Mouse (Mus musculus): ENCODE results near the gene Sdk1. TPM values are rescaled to one million over a fixed set of nuclear protein-coding genes. Genes with fewer than 3 reads are reported as not detected.
A peak's percentile ranks its signal among the peaks of the same experiment; 100 is the strongest.

The Sdk1 gene
- total RNA-seq, 4 experiments from 2014 or later: 5.8 to 20.8 (median 13.6) TPM

DNA sequence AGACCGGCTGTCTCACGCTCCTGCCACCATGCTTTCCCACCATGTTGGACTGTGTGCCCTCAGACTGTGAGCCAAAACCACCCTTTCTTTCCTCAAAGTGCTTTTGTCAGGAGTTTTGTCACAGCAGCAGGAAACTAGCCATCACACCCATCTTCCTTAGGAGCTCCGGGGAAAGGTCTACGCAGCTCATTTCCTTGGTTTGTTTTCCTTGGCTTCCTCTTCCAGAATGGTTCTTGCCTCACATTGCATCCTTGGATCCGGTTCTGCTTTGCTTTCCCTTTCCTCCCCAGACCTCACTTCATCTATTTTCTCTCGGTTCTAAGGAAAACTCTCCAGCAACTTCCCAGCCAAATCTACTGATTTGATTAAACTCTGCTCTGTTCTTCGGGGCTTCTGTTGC, 658.5 kb downstream of the Sdk1 start:
- no peak for DNase-seq

DNA sequence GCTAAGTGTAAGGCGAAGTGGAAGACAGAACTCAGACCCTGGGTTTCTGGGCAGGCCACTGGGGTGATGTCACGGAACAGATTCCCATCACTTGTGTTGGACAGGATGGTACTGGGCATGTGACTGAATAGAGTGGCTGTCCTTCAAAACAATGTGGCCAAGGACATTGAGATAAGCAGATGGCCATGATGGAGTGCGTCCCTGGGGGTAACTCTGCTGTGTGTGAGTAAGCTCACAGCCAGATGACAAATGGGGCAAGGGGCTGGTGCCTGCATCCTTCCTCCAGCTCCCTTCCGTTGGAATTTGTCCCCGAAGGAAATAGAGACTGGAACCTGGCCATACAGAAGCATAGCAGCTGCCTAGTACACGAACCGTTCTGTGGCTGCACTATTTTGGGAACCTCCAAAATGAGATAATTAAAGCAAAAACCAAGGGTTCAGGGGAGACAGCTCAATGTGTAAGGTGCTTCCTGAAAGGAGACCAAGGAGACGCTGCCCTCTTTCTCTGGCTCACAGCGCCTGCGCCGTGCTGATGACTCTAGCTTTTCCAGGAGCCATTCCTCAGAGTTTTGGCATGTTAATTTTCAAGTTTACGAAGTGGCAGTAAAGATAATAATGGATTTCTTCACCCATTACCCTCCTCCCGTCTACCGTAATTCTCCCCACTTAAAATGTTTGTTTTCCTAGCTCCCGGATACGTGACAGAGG, 661.4 kb downstream of the Sdk1 start:
- DNase-seq: peak; percentile 92

DNA sequence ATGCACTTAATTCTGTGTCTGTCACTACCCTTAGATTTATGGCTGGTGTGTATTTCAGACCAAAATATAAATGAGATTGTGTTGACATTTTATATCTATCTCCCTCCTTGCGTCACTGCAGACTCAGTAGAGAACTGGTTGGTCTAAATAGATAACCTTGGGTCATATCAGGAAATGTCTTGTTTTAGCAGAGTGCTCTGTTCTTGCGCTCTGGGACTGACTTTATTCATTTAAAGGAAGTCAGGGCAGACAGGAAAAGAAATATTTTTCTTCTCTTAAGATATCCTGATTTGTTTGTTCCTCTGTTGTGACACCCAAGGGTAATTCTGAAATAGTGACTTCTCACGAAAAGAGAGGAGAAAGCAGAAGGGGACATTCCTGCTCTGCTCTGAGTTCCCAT, 669.2 kb downstream of the Sdk1 start:
- DNase-seq: no peak

DNA sequence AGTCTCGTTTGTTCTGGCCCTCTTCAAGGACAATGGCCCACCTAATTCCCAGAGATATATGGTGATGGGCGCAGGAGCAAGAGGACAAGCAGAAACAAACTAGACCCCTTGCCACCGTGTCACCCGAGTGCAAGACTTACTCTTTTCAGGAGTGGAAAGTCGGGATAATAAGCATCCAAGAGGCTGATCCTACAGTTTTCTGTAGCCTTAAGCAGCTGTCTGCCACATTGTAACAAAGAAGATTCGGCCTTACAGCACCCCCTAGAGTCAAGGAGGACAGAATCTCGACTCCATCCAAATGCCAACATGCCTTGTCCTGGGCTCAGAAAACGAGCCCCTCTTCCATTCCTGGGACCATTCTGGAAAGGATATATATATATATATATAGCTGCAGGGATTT, 669.6 kb downstream of the Sdk1 start:
- no peak for DNase-seq

DNA sequence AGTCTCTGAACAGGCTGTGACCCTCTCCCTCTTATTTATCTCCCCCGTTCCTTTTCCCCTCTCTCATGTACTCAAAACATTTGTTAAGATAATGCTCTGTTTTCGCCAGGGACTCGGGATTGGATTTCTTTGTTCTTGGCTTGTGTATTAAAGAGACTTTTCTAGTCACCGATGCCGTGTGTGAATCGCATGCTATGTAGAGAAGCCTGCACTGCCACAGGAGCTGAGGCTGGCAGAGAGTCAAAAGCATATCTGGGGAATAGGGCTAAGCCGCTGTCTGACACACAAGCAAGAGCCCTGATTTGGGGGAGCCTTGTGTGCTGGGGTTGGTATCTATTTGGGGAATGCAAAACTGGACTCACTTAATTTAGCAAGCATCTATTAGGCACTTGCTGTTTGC, 671.6 kb downstream of the Sdk1 start:
- no peak for DNase-seq

DNA sequence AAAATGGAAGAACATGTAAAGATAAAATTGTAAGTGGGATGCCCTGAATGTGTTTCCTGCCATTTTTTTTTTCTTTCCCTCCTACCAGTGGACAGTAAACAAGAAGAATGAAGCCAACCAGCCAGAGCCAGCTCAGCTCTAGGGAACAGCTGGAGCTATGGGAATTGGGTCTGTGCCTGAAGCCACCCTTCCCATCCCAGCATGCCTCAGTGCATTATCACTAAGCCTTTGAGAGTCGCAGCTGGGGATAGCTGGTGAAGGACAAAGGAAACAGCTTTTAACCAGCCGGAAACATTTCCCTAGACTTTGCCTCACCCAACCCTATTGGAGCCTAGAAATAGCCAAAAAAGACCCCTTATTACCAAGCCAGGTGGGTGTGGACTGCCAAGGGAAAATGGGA, 675.7 kb downstream of the Sdk1 start:
- no peak for DNase-seq

DNA sequence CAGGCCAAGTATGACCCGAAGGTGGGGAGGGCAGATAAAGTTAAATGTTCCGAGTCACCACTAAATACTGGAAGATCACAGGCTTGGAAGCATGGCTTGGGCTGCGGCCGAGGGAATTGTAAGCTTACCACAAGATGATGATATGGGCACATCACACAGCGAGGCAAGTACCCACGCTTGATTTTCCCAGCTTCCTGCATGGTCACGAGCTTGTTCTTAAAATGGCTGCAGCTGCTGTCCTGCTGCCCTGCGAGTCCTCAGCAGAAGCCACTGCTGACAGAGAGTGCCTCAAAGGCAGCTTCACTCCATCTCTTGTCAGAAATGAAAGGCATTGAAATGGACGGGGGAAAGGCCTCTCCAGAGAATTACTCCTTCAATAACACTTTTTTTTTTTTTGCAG, 697.7 kb downstream of the Sdk1 start:
- no peak for DNase-seq

DNA sequence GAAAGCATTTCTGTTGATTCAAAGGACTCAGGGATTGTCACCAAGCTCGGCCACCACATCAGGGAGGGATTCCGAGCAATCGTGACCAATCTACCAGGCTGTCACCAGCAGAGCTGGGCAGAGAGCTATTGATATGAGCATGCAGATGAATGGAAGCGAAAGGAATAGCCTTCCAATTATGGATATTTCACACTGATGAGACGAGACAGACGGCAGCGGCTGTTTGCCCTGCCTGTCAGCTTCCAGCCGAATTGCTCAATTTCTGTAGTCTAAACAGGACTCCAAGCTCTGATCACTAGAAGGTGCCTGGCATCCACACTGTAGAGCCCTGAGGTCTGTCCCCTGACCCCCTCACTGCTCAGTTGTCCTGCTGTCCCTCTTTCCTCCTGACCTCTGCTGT, 699.3 kb downstream of the Sdk1 start:
- no peak for DNase-seq

DNA sequence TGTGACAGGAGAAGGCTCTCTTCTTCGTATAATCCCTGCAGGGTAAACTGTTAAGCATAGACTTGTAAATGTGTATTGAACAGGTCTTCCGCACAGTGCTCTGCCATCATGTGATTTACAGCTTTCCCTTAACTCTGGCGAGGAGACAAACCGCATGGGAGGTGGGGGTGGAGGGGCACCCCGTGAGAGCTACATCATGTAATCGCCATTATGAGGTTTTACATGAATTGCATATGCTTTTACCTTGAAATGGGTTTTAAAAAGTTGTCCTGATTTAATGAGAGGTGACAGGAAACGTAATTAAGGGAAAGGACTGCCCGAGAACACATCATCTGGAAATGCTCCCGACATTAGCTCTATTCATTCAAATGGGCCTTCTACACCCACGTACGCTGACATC, 709.5 kb downstream of the Sdk1 start:
- no peak for DNase-seq

DNA sequence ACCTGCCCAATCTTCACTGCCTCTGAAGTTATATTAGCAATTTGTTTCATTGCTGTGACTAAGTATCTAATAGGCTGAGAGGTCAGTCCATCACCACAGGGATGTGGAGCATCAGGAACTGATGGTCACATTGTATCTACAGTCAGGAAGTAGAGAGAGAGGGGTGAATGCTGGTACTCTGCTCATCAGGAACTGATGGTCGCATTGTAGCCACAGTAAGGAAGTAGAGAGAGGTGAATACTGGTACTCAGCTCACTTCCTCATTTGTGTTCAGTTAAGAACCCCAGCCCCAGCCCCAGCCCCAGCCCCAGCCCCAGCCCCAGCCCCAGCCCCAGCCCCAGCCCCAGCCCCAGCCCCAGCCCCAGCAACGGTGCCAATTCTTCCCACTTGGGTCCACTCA, 711.0 kb downstream of the Sdk1 start:
- no peak for DNase-seq

DNA sequence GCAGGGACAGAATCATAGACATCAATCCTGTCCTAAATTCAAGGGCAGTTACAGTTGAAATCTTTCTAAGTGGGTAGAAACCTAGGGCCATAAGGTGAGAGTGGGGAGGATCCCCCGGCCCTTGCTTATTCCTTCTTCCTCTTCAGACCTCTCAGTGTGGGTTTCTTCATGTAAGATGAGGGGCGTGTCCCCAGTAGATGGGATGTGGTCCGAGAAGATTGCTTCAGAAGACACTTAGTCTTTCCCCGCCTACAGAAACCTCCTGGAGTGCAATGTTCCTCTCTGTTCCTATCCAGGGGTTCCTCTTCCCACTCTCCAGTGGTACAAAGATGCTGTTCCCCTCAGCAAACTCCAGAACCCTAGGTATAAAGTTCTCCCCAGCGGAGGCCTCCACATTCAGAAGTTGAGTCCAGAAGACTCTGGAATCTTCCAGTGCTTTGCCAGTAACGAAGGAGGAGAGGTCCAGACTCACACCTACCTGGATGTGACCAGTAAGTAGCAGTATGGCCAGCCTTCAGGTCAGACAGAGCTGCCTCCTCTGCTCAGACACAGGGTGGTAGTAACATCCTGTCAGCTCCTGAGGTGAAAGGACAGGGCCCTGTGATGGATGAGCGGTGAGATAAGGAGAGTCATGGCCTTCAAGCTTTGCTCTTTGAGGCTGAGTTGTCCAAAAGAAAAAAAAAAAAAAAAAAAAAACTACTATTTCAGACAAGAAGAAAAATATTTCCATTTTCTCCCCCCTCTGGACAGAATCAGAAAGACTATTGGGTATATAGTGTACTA, 711.6 kb downstream of the Sdk1 start:
- DNase-seq: peak; percentile 42

DNA sequence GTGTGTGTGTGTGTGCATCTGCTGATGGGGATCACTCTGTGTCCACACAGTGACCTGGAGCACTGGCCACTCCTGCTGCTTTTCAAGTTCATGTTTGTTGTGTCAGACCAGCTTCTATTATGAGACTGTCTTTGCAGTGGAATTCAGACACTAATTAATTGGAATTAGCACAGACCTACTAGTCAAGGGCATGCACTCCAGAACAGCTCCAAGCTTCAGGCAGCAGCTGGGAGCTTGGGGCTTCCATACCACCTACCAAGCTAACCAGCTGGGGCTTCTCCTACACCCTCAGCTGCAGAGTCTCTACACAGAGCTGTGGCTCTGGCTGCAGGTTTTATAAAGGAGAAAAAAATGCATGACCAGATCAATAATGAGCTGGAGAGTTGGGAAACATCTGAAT, 729.8 kb downstream of the Sdk1 start:
- no peak for DNase-seq

DNA sequence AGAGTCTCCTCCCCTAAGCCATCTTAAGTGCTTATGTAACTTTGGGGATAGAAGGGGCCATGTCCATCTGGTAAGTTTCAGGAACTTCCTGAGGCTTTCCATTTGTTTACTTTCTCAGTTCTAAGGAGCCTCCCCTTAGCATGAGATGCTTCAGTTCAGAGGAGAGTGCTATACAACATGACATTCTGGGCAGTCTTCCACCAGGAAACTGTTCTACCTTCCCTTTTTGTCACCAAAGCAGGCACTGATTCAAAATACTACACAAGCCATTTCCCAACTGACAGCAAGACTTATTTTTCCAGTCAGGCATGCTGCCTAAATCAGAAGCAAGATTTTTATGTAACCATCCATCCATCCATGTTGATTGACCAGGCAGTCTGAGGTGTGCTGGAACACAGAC, 738.2 kb downstream of the Sdk1 start:
- DNase-seq: no peak

DNA sequence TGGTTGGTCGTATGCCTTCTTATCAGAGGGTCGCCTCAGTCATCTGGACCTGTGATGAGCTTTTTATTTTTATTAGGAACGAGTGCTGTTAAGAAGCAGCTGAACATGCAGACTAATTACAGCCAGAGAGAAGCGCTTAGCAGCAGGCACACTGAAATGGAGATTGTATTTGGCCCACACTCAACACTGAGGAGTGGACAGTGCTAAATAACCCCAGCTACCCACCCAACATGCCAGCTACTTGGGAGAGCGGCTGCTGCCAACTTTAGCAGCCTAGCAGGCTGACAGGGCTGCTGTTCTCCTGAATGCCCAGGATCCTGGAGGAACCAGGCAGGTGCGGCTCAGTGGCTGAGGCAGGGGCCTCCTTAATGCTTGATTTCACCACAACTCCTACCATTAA, 739.5 kb downstream of the Sdk1 start:
- DNase-seq: no peak

DNA sequence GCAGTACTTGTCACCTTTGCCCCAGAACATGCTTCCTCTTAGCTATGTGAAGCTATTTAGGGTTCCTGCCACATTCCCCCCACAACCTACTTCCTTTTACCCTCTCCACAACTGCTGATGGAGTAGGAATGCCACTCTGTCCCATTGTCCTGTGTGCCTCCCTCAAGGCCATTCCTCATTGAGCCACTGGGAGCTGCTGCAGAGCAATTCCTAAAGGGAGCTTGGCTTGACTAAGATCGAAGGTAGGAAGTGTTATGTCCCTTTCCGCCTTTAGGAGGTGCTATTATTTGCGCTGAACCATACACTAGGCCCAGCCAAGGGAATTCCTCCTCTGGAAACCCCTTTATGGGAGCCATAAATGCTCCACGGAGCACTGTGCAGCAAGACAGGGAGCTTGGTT, 743.0 kb downstream of the Sdk1 start:
- DNase-seq: no peak

DNA sequence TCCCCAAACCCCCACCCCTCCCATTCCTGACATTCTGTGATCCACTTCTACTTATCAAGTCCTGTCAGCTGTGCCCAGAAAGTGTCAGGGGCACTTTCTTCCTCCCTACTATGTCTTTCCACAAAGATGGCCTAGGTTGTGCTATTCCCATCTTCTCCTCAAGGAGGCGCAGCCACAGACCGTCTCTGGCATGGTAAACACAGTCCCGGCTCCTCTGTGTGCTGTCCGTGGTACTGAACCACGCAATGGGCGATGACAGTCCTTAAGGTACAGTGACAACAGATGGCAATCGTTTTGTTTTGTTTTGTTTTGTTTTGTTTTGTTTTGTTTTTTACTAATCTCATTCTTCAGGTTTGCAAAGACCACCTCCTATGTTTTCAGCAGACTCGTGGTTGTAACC, 743.7 kb downstream of the Sdk1 start:
- peak; percentile 57 for DNase-seq

DNA sequence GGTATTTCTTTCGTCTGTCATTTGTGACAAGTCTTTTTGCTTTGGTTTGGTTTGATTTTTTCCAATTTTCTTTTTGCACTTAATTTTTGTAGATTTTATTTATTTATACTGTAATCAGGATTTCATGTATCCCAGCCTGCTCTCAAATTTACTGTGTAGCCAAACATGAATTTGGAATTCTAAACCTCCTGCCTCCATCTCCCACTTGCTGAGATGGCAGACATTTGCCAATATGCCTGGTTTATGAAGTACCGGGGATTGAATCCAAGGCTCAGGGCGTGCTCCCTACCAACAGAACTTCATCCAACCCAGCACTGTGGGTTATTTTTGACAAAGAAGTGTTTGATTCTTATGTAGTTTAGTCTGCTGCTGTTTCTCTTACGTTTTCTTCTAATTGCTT, 744.3 kb downstream of the Sdk1 start:
- DNase-seq: no peak

DNA sequence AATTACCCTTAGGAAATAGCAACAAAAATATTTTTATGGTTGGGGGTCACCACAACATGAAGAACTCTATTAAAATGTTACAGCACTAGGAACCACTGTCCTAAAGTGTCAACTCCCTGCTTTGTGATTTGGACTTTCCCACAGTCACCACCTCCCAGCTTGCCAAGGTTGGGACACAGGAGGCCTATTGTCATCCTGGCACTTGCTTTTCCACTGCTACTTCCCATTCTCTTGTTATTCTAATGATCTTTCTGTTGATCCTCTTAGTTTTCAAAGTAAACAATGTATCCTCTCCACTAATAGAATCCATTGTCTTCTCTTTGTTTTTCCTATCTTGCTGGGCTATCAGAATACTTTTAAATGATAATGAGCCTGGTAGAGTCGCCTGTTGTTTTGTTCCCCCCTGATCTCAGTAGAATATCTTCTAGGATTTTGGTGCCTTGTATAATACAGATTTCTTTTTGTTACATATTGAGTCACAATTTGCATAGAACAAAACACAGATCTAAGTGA, 746.1 kb downstream of the Sdk1 start:
- no peak for DNase-seq

DNA sequence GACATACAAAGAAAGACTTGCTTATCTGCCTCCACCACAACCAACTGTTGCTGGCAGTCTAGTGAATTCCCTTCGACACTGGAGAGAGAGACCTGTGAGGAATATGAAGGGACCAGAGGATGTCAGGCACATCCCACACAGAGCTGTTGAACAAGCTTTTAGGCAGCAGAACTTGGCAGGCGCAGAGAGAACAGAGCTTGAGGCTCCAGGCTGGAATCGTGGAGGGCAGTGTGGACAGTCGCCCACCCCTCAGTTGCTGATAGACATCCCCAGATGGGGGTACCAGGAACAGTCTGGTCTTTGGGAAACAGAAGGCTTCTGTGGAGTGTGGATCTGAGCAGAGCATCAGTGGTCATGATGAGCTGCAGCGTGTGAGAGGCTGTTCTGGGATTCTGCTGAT, 747.4 kb downstream of the Sdk1 start:
- DNase-seq: no peak

DNA sequence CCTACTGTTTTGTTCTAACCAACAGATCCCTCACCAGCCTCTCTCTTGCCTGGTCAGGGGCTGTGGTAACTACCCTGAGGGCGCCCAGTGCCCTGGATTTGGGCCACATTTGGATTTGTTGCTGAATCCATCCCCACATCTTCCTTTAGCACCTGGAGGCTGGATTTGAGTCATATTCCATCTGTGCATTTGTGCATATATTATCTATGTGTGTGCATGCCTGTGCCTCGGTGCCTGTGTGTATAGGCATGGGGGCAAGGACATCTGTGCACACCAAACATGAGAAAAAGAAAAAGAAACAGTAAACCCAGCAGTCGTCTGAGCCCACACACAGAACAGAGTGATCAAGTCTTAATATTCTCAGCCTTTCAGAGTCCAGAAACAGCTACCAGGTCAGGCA, 752.9 kb downstream of the Sdk1 start:
- no peak for DNase-seq

DNA sequence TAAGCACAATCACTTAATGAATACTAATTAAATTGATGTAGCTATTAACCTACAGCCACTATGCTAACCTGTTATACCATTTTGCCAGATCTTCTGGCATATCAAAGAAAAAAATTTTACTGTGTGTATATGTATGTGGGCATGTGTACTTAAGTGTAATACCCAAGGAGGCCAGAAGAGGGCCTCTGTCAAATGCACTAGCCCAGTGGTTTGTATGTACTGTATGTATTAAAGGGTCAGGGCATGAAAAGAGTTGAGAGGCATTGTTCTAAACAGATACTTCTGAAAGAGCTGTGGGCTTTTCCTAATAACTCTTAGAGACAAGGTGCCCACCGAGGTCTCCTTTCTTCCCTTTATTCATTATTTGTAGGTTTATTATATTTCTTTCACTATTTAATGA, 759.0 kb downstream of the Sdk1 start:
- DNase-seq: no peak

DNA sequence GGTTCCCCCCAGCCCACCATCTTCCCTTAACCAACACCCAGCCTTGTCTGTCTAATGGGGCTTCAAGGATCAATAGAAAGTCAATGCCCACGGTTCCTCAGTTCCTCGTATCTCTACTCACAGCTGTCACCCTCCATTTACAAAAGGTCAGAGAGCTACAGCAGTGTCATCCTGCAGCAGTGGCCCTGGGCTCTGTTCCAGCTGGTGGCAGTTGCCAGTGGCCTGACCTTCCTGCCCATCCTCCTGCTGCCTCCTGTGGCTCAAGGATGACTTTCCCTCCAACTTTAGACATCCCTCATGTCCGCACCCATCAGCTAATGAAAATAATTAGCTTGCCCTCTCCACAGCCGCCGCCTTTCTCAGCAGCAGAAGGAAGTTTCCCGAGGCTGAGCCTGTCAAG, 759.8 kb downstream of the Sdk1 start:
- peak; percentile 88 for DNase-seq

DNA sequence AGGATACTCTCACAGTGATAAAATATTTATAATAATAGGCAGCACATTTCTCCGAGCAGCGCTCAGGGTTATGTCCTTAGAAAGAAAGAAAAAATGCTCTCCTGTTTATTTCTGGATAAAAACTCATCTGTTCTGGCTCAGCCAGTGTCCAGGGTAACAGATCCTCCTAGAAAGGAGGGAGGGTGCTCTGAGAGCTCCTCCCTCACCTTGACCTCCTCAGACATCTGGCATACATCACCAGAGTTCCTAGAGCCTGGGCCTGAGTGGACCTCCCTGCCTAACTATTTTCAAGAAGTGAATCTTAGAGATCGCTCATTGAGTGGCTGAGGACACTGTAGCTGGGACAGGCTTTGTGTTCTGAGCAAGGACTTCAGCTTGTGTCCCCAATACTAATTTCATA, 760.7 kb downstream of the Sdk1 start:
- DNase-seq: peak; percentile 26

DNA sequence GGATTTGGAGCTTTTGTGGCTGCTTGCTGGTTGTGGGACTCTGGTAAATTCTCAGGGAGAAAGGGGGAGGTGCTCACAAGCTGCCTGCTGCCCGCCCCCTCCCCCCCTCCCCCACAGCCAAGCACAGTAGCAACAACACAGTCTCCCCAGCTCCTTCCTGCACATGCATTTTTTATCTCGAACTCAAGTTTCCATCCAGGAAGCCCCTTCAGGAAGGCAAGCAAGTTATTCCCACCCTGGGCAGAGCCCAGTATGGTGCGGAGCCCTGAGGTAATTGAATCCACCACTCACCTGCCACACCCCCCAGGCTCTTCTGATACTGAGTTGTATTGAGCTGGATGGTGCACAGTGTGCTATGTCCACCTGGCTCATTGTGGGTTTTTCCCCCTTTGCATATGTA, 768.9 kb downstream of the Sdk1 start:
- DNase-seq: no peak
